Mouse (Mus musculus): ENCODE results near the gene Gm20388.

GRCm38 (mm10) chr8:122851692-122852545, 2941.3 kb downstream of the Gm20388 start:
- TF ChIP-seq CTCF (IDR thresholded peaks at IDR 0.05; ENCODE audit: insufficient read depth, low read depth, low read length), result no peak
- no peak for TF ChIP-seq POLR2A (IDR thresholded peaks at IDR 0.05; ENCODE audit: insufficient read depth, low read depth, low read length)

All from olfactory bulb, adult 2 months (tissue).